Mouse (Mus musculus) embryonic fibroblast, embryonic 13.5 days (primary cell): ENCODE measurements around the gene Acsl5.

ENCODE experiments used
- CTCF ChIP-seq: IDR thresholded peaks from 2 replicates; pipeline ENCODE4 v1.5.1; 2011; ENCODE audit warnings: mild to moderate bottlenecking, control low read depth, low read length, moderate library complexity, borderline replicate concordance; ENCODE audit not compliant: insufficient read depth
- POLR2A ChIP-seq: IDR thresholded peaks from 2 replicates; pipeline ENCODE4 v1.6.1; 2011; ENCODE audit warnings: low read depth, mild to moderate bottlenecking, control low read depth, low read length, moderate library complexity

GRCm38 (mm10) chr19:55256156-55256555 is 4.4 kb downstream of the Acsl5 start:
- no peak for TF ChIP-seq CTCF
- TF ChIP-seq POLR2A = no peak
